Mouse (Mus musculus) cerebellum, adult 18-20 months (tissue): ENCODE results near the gene Lactb.

Experiments
- DNase-seq, 2 experiments: peaks; one replicate each; pipeline ENCODE4 v3.0.0; 2021

Gene Lactb

DNA sequence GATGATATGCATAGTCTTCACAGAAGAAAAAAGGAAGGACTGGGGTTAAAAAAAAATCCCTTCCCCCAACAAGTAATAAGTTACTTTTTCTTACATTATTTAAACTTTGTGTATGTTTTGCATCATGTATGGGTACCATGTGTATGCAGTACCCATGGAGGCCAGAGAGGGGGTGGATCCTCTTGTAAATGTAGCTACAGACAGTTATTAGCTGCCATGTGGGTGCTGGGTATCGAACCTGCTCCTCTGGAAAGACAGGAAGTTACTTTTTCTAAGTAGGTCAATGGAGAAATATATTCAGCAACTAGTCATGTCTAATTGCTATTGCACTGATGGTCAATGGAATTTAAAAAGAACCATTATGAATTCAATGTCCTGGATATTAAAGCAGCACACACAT lies 3.2 kb upstream of the Lactb start:
- no peak for DNase-seq

DNA sequence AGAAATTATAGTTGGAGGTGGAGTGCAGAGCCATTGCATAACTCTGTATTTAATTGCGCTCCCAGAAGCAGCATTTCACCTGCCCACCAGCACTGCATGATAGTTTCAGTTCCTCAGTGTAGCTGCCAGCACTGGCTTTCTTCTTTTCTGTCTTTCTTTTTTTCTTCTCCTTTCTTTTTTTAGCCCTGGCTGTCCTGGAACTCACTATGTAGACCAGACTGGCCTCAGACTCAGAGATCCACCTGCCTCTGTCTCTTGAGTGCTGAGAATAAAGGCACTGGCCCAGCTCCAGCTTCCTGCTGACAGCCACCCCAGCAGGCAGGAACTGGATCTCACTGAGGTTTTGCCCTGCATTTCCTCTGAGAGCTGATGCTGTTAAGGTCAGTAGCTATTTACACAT lies 2.7 kb upstream of the Lactb start:
- DNase-seq = peak in 1 of 2 experiments; percentile 27

- no peak for DNase-seq
Observed at GRCm38 (mm10) chr9:66977121-66977520, 1.8 kb upstream of the Lactb start.

DNA sequence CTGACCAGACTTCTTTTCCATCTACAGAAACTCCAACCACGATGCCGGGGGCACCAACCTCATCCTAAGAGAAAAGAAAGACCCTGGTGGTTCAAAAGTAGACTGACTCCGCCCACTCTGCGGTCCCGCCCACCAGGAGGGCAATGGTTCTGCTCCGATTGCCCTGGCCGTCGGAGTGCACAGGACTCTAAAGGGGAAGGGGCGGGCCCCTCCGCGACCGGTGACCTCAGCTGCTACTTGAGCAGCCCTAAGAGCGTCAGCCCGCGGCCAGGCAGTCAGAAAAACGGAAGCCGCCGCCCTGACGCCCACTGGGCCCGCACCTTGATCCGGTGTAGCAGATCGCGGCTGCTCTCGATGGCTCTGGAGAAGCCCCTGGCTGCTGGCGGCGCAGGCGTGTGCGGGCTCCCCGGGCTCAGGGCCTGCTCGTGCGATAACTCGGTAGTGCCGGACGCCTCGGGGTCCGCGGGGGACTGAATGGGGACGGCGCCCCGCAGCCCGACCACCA lies 511 bp downstream of the Lactb start:
- DNase-seq = peak; percentile 70 to 71

GRCm38 (mm10) chr9:66971116-66971515 lies 4.2 kb downstream of the Lactb start:
- no peak for DNase-seq

DNA sequence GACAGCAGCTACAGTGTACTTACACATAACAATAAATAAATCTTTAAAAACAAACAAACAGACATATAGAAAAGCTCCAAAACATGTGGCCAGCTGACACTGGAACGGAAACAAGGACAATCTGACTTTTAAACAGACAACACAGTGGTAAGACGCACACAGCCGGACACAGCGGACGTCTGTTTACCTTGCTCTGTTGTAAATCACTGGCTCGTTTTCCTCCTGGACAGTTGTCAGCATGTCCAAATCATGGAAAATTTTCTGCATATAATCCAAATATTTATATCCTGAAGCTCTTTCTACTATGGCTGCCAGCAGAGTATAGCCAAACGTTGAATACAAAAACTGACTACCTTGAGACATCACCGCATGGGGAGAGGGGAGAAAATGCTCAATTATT lies 7.8 kb downstream of the Lactb start:
- DNase-seq = no peak

DNA sequence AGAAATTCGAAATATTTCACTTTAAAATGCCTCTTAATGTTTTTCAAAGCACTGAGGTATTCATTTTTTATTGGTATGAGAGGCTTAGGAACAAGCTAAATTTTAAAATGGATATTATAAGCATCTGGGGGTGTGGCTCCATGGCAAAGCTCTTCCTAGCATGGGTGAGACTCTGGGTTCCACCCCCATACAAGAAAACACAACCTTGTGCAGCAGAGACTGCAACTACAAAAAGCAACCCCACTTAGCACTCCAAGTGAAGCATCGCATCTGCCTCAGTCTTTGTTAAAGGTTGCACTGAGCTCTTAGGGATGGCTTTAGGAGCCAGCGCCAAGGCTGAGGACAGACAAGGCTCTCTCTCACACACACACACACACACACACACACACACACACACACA lies 13.8 kb downstream of the Lactb start:
- DNase-seq = no peak

DNA sequence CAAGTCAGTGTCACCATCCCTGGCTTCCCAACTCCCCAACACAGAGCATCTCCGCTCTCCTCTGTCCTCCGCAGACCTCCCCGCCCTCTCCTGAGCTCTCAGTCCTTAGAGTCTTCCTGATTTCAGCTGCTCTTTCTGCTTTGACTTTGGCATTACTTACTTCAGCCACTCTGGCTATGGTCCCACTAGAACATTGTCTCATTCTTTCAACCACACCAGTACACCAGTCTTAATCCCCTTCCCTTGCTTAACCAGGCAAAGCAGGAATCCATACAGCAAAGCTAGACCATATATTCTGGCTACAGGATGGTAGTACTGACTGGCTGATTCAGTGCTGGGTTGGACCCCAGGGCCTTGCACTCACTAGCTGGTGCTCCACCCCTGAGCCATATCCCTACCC lies 17.8 kb downstream of the Lactb start:
- DNase-seq = no peak

DNA sequence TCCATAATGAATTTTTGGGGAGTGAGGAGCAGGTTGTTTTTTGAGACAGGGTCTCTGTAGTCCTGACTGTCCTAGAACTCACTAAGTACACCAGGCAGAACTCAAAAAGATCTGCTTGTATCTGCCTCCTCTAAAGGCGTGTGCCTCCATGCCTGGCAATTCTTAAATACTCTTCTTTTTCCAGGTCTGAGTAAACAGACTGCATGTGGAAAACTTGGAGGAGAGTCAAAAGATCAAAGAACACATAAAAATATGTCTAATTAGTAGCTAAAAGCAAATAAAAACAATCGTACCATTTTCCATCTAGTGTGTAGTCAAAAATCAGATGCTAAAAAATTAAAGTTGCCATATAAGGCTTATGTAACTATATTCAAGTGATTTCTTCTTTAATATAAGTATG lies 22.4 kb downstream of the Lactb start:
- no peak for DNase-seq

- DNase-seq = no peak
Observed at GRCm38 (mm10) chr9:66952321-66952720, 23.0 kb downstream of the Lactb start.

DNA sequence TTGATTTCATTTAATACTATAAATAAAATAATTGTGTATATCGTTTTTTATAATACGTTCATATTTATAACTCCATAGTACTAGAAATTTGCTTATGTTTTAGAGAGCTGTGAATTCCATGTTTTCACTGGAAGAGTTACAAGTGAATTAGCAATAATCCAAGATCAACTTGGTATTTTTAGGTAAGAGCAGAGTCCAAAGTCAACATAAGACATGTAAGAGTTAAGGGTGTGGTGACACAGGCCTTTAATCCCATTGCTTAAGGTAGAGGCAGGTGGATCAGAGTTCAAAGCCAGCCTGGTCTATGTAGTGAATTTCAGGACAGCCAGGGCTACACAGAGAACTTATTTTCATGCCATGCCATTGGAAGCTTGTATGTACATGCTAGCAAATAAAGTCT lies 26.7 kb downstream of the Lactb start:
- no peak for DNase-seq

DNA sequence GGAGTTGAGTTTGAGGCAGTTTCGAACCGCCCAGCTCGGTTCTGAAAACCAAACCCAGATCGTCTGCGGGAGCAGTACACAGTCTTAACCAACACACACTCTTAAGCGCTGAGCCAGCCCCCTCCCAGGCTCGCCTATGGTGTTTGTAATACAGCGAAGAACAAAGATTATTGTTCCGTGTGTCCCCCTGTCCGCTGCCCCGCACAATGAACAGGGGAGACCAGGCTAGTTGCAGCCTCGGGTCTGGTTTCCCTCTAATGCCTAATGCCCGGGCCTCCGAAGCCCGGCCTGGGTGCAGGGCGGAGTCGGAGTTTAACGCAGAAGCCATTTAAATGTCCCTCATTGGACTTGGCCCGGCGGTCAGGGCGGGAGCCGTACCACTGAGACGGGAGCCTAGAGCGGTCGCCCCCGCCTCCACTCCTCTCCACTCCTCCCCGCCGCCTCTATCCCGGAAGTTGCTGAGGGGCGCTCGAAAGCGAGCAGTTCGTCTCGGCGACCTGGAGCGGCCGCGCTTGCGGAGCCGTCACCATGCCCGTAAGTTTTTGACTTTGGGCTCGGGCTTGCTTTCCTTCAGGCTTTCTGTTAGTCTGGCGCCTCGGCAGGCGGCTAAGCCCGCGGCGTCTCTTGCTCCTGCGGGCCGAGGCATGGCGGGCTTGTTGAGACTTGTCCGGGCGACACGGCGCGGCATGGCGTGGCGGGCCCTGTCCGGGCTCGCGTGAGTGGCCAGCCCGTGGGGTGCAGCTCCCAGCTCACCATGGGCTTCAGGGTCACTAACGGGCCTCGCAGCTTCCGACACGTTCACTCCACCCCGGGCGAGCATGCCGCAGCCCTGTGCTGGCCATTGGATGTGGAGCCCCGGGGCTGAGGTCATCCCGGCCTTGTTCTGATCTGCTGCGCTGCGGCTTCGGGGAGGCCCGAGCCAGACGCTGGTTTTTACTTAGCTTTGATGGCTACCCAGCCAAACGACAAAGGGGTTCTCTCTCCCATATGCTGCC lies 29.3 kb downstream of the Lactb start, which contains the start of gene Rps27l:
Gene Rps27l, plus strand, starts transcription at position 440 of the 995 bp plus-strand sequence.
- peak; percentile 95 for DNase-seq

DNA sequence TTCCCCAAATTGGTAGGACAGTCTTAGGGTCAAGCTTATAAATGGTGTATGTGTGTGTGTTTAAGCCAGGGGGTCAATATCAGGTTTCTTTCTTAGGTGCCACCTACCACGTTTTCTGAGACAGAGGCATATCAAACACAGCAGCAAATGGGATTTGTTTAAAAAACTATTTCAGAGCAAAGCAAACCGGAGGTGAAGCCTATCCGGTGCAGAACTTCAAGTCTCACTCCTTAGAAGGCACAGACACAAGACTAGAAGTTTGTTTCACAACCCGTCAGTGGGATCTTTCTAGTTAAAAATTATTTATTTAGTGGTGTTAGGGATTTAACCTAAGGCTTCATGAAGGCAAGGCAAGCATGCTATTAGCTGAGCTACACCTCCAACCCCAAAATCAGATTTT lies 30.1 kb downstream of the Lactb start:
- no peak for DNase-seq

DNA sequence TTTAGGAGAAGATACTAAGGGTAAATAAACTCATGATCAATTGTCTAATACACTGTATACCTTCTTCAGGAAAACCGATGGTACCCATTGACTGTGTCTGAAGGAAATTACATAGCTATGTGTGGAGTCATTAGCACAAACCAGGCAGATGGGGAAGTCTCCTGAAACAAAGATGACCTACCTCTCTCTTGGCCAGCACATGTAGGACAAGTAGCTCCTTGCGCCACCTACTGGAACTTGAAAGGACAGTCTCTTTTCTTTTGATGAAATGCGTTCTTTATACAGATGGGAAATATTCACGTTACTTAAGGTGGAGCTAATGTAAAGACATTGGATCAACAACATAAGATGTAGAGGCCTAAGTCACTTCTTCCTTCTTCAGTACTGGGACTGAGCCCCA lies 36.4 kb downstream of the Lactb start:
- DNase-seq = peak; percentile 65 to 70

- DNase-seq = peak; percentile 33 to 48
Observed at GRCm38 (mm10) chr9:66937507-66937906, 37.8 kb downstream of the Lactb start.

DNA sequence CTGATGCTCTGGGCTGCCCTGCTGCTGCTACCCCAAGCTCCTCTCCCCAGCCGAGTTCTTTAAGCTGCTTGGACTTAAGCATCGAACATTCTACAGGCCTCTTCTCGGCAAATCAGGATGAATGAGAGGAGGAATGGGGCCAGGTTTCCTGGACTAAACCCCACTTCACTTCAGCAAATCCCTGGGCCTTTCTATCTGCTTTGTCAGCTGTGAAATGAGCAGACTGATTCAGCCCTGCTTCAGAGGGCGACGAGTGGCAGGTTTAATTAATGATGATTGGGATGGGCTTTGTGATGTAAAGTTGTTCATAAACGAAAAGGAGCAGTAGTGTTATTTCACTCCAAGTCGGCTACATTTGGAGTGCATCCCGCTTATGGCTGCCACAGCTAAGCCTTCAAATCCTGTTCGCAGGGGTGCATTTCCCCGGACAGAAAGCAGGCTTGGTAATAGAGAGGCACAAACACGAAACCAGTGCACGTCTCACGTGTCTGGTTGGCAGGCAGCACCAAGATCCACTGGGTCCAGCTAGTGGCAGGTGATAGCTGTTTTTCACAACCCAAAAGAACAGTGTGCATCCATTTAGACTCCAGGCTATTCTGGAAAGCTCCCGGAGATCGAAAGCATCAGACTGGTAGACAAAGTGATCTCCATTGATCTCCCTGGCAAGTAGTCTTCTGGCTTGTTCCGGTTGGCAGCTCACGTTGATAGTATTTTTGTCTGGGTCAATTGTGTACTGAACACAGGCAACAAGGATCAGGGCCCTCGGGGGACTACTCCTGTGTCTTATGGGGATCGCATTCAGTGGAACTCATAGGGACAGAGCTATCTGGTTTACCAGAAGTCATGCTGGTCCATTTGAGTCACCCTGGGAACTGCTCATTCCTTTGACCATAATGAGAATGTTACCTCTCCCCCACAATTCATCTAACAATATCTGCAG lies 41.1 kb downstream of the Lactb start:
- no peak for DNase-seq

DNA sequence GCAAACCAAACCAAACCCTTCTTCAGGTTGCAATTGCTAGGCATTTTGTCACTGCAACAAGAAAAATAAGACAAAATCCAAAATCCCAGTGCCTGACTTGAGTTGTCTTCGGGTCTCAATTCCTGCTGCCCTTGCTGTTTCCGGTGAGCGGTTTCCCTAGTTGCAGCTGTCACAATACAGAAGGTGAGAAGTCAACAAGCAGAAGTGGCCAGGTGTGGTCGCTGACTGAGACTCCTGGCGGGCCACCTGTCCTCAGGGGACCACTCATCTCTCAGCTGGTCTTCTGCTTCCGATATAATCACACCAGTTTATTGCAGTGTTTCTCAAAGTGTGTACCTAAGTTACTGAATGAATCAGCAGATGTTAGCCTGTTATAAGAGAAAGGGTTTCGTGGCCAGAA lies 44.9 kb downstream of the Lactb start:
- DNase-seq = no peak

DNA sequence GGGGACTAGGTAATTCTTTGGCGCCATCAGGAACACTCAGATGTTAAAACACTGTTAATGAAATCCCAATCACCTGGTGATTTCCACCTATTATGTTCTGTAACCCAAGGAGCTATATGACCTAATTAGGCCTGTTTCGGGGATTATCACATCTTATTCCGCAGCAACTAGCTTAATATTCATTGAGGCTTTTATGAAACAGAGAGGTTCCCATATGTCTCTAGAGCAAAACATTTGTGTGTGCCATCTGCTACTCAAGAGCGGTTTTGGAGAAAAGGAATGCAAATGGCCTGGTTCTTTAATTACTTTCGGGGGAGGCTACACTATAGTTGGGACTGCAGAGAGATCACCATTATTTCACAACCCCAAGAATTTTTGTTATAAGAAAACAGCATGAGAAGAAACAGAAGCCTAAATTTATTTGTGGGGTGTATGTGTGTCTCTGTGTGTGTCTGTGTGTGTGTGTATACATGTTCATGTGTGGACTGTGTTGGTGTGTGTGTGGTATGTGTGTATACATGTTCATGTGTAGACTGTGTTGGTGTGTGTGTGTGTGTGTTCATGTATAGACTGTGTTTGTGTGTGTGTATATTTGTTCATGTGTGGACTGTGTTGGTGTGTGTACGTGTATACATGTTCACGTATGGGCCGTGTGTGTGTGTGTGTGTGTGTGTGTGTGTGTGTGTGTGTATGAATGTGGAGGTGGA lies 47.4 kb downstream of the Lactb start:
- DNase-seq = peak; percentile 54 to 65

- no peak for DNase-seq
Observed at GRCm38 (mm10) chr9:66925853-66926252, 49.4 kb downstream of the Lactb start.

GRCm38 (mm10) chr9:66922076-66922475 lies 53.2 kb downstream of the Lactb start:
- DNase-seq = no peak

GRCm38 (mm10) chr9:66920488-66921279 lies 54.6 kb downstream of the Lactb start:
- peak in 1 of 2 experiments; percentile 28 for DNase-seq

DNA sequence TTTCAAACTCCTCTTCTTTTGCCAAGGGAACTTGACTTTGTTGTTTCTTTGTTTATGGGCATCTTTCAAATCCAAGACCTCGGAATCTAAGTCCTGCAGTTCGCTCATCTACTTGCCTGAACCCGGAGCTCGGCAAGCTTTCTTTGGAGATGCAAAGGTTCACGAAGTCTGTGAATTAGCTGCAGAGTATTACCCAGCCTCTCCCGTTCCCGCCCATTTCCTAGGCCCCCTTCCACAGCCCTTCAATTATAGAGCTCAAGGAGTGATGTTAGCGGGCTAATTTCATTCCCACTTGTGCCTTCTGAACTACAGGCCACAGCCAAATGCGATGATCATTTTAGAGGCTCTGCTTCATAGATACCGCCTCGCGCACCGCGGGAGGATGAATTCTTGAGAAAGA lies 55.3 kb downstream of the Lactb start:
- peak in 1 of 2 experiments; percentile 24 for DNase-seq
